Mouse (Mus musculus) midbrain, embryonic 11.5 days (tissue): ENCODE data around the gene Lgr6. TPM values are rescaled to one million over a fixed set of nuclear protein-coding genes. Genes with fewer than 3 reads are reported as not detected.

Experiments used
- ATAC-seq: fragments of 200-750 bp; cut with Nextera tagmentation; 2 replicates; pipeline ENCODE4 v1.8.0; 2017; ENCODE audit warnings: moderate TSS enrichment, moderate library complexity; ENCODE audit not compliant: low FRiP score
- DNase-seq: peaks from one replicate; pipeline ENCODE4 v3.0.0; 2015; ENCODE audit warnings: low spot score; ENCODE audit errors: missing footprints
- H3K27ac ChIP-seq: fragments of 300-500 bp; sonication (generic); 2 replicates; pipeline ENCODE4 v1.5.1; 2014; ENCODE audit warnings: low read depth, low read length
- H3K27me3 ChIP-seq: fragments of 300-500 bp; sonication (generic); 2 replicates; pipeline ENCODE4 v1.6.1; 2014; ENCODE audit warnings: mild to moderate bottlenecking, low read length, moderate library complexity, mixed read lengths; ENCODE audit not compliant: control insufficient read depth, insufficient read depth
- H3K36me3 ChIP-seq: fragments of 300-500 bp; sonication (generic); 2 replicates; pipeline ENCODE4 v1.6.1; 2014; ENCODE audit warnings: mild to moderate bottlenecking, low read length, moderate library complexity, mixed read lengths; ENCODE audit not compliant: control insufficient read depth, insufficient read depth
- H3K4me1 ChIP-seq: fragments of 300-500 bp; sonication (generic); 2 replicates; pipeline ENCODE4 v1.6.1; 2014; ENCODE audit warnings: low read length; ENCODE audit not compliant: control insufficient read depth, insufficient read depth
- H3K4me2 ChIP-seq: fragments of 300-500 bp; sonication (generic); 2 replicates; pipeline ENCODE4 v1.6.1; 2014; ENCODE audit warnings: mild to moderate bottlenecking, moderate library complexity
- H3K4me3 ChIP-seq: fragments of 300-500 bp; sonication (generic); 2 replicates; pipeline ENCODE4 v1.5.1; 2014; ENCODE audit warnings: low read depth, low read length
- H3K9ac ChIP-seq: fragments of 300-500 bp; sonication (generic); 2 replicates; pipeline ENCODE4 v1.6.1; 2014; ENCODE audit warnings: low read length
- H3K9me3 ChIP-seq: fragments of 300-500 bp; sonication (generic); 2 replicates; pipeline ENCODE4 v1.6.1; 2016; ENCODE audit warnings: low read length; ENCODE audit not compliant: control insufficient read depth
- WGBS: fragments of 180-500 bp; shearing (Covaris S2); extraction: QIAGEN DNeasy Blood & Tissue Kit; methylation state at CpG from one replicate; pipeline ENCODE4 v1.1.7; 2014; 5-methylcytosine and 5-hydroxymethylcytosine counted together
- polyA plus RNA-seq: library from polyadenylated mRNA; unstranded; fragments of >200 nt; fragmentation: Nextera tagmentation; extraction: Ambion mirVana; gene quantifications from 2 replicates; pipeline ENCODE4 v1.2.1, GENCODE M21; 2014

Lgr6 gene
- polyA plus RNA-seq, 1 experiment from 2014 or later = 0.12 TPM

DNA sequence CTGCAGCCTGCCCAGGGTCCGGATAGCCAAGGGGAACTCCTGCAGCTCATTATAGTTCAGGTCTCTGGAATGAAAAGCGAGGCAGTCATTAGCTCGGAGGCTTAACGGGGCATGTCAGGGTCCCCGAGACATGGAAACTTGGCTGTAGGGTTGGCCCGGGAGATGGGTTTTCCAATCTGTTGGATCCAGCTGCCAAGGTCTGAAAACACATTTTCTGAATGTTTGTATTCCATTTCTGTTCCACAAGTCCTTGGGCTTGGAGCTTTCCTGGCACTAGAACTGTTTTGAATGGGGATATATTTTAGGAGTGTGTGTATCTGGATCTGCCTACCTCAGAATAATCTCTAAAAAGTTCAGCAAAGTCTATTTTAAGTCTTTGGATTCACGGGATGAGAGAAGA lies 99.4 kb downstream of the Lgr6 start:
- Histone ChIP-seq H3K27me3 (no peaks in the 10 kb centered on the region), H3K4me3 (no peak overlapping the region), H3K36me3 (no peaks in the 10 kb centered on the region), H3K9ac (no peak overlapping the region), H3K9me3 (no peaks in the 10 kb centered on the region), H3K4me2 (no peak overlapping the region), H3K4me1 (peaks cover 3% of the 10 kb centered on the region; the same call in 1 of the 2 replicates), H3K27ac (no peak overlapping the region)
- no peak for ATAC-seq
- no peak for DNase-seq
- 83% methylated on average over 7 of the region's 7 CpGs for WGBS

DNA sequence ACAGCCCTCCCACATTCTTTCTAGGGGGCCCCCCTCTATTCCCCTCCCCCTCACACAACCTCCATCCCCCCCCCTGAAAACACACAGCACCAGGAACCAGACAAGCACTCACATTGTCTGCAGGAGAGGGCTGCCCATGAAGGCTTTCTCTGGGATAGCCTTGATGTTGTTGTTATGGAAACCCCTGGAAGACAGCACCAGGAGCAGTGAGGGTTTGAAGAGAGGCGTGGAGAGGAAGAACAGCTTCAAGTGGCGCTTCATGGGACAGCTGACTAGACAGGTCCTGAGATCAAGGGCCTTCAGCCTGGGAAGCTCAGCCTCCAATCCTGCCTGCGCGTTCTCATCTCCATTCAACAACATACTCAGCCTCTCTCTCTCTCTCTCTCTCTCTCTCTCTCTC lies 101.7 kb downstream of the Lgr6 start:
- Histone ChIP-seq H3K4me1 (peaks cover 3% of the 10 kb centered on the region; the same call in 1 of the 2 replicates), H3K9me3 (no peaks in the 10 kb centered on the region), H3K4me3 (no peak overlapping the region), H3K9ac (no peak overlapping the region), H3K27ac (no peak overlapping the region), H3K4me2 (no peak overlapping the region), H3K36me3 (no peaks in the 10 kb centered on the region), H3K27me3 (no peaks in the 10 kb centered on the region)
- ATAC-seq (no peak), DNase-seq (peak; percentile 33)
- WGBS = 51% methylated on average over 4 of the region's 4 CpGs

DNA sequence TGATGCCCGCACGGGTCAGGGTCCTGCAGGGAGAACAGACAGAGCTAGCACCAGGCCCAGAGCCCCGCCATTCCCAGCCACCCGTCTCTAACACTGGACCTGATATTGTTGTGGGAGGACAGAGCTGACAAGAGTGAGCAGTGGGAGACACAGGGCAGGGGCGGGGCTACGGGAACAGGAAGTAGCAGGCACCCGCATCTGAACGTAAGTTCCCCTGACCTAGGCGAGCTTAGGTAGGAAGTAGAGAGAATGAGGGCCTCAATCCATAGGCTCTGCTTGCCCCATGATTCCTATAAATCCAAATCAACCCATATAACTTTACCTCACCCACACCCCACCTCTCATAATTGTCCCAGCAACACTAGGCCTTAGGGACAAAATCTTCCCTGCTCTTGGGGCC lies 104.5 kb downstream of the Lgr6 start:
- Histone ChIP-seq H3K36me3 (no peaks in the 10 kb centered on the region), H3K27me3 (no peaks in the 10 kb centered on the region), H3K4me1 (peaks cover 3% of the 10 kb centered on the region; the same call in 1 of the 2 replicates), H3K9me3 (no peaks in the 10 kb centered on the region), H3K4me2 (no peak overlapping the region), H3K27ac (no peak overlapping the region), H3K9ac (no peak overlapping the region), H3K4me3 (no peak overlapping the region)
- DNase-seq (no peak), ATAC-seq (no peak)
- WGBS = 82% methylated on average over 9 of the region's 9 CpGs

DNA sequence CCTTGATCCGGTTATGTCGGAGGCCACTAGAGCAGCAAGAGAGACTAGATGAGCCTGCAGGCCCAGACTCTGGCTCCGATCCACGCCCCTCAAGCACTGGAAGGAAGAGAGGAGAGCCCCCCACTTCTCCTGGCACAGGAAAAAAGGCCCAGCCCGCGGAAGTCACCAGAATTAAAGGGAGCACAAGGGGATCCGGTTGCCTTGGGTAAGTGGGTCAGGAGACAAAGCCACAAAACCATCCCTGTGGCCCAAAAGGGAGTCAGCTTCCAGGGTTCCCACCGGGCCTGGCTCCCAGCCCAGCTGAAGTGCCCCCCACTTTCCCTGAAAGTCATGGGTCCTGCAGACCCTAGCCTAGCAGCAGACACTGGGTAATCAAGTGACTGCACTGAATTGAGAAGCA lies 106.8 kb downstream of the Lgr6 start:
- no peak for ATAC-seq
- H3K9ac ChIP-seq = no peak overlapping the region
- 92% methylated on average over 8 of the region's 8 CpGs for WGBS
- no peak overlapping the region for H3K27ac ChIP-seq
- no peak overlapping the region for H3K4me3 ChIP-seq
- no peaks in the 10 kb centered on the region for H3K36me3 ChIP-seq
- DNase-seq = peak; percentile 39
- H3K4me2 ChIP-seq = no peak overlapping the region
- peaks cover 2% of the 10 kb centered on the region; the same call in 1 of the 2 replicates for H3K4me1 ChIP-seq
- no peaks in the 10 kb centered on the region for H3K9me3 ChIP-seq
- no peaks in the 10 kb centered on the region for H3K27me3 ChIP-seq

DNA sequence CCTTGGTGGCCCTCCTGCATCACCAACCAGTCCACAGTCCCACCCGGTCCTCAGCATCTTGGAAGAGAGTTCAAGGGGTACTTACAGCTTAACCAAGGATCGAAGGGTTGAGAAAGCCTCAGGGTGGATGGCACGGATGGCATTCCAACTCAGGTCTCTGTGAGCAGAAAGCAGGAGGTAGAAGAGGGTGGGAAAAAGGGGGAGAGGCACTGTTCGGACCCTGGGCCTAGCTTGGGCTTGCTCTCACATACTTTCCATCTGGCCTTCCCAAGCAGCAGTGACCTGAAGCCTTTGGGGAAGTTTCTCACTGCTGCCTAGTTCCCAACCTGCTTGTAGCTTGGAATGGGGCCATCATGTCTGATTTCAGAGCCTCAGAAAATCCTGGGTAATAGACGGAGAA lies 107.5 kb downstream of the Lgr6 start:
- Histone ChIP-seq H3K4me1 (no peaks in the 10 kb centered on the region), H3K27me3 (no peaks in the 10 kb centered on the region), H3K36me3 (no peaks in the 10 kb centered on the region), H3K9ac (no peak overlapping the region), H3K4me3 (no peak overlapping the region), H3K9me3 (no peaks in the 10 kb centered on the region), H3K27ac (no peak overlapping the region), H3K4me2 (no peak overlapping the region)
- DNase-seq (peak; percentile 76), ATAC-seq (no peak)
- WGBS = 79% methylated on average over 5 of the region's 5 CpGs

DNA sequence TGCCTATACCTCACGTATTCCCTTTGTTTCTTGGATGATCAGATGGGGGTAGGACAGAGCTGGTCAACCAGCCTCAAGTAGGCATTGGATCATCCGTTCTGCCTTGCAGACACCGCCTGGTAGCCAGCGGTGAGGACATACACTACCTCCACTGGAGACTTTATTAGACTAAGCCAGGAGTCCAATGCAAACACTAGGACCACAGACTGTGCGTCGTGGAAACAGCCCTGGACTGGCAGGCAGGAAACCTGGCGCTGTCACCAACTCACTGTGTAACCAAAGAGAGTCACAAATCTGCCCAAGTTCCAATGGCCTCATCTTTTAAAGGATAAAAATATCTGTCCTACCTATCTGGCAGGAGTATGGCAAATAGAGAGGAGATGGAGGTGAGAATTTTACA lies 108.6 kb downstream of the Lgr6 start:
- Histone ChIP-seq H3K9me3 (no peaks in the 10 kb centered on the region), H3K27me3 (no peaks in the 10 kb centered on the region), H3K4me3 (no peak overlapping the region), H3K4me2 (no peak overlapping the region), H3K4me1 (no peaks in the 10 kb centered on the region), H3K9ac (no peak overlapping the region), H3K36me3 (no peaks in the 10 kb centered on the region), H3K27ac (no peak overlapping the region)
- WGBS = 90% methylated on average over 7 of the region's 7 CpGs
- DNase-seq (no peak), ATAC-seq (no peak)

DNA sequence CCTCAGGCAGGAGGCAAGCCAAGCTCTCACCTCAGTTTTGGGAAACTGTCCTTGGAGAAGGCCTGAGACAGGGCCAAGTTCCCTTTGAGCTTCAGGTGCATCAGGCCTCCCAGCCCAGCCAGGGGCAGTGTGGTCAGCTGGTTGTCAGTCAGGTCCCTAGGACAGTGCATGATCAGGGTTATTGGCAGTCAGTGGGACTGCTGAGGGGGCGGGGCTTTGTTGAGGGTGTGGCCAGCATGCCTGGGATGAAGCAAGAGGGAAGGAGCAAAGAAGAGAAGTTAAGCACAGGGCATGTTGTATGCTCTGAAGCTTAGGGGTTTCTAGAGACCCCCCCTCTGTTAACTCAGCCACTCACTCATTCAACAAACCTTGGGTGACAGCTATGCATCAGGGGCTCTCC lies 109.1 kb downstream of the Lgr6 start:
- WGBS = 44% methylated on average over 1 of the region's 1 CpGs
- Histone ChIP-seq H3K9me3 (no peaks in the 10 kb centered on the region), H3K4me1 (no peaks in the 10 kb centered on the region), H3K9ac (no peak overlapping the region), H3K36me3 (no peaks in the 10 kb centered on the region), H3K4me3 (no peak overlapping the region), H3K27me3 (no peaks in the 10 kb centered on the region), H3K4me2 (no peak overlapping the region), H3K27ac (no peak overlapping the region)
- DNase-seq (peak; percentile 39), ATAC-seq (no peak)

DNA sequence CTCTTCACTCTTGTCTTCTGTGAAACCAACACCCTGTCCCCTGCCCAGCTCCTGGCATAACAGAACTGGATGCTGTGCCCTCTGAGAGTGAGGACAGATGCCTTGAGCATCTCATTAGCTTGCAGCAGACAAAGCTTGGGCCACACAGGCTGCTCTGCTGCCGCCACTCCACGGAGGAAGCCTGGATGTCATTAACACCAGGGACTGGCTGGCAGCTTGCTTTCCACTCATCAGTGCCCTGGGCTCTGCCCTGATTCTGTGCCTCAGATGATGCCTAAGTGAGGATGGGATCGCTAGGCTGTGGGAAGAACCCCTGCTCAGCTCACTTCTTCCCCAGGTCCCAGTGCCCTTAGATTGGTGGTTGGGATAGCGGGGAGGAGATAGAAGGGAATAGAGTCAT lies 109.6 kb downstream of the Lgr6 start:
- Histone ChIP-seq H3K36me3 (no peaks in the 10 kb centered on the region), H3K9me3 (no peaks in the 10 kb centered on the region), H3K4me3 (no peak overlapping the region), H3K27me3 (no peaks in the 10 kb centered on the region), H3K9ac (no peak overlapping the region), H3K4me2 (no peak overlapping the region), H3K4me1 (no peaks in the 10 kb centered on the region), H3K27ac (no peak overlapping the region)
- no peak for ATAC-seq
- WGBS = 69% methylated on average over 4 of the region's 4 CpGs
- peak; percentile 66 for DNase-seq

DNA sequence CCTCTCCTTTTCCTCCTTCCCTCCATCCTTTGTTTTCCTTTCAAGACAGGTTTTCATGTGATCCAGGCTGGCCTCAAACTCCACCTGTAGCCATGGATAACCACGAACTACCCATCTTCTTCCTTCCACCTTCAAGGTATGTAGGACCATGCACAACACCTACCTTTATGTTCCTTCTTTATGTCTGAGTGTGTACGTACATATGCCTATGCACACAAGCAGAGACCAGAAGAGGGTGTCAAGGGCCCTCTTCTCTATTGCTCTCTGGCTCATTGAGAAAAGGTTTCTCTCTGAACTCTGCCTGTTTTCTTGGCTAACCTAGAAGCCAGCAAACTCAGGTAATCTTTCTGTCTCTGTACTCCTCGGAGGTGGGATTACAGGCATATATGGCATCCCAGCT lies 110.3 kb downstream of the Lgr6 start:
- no peak overlapping the region for H3K9ac ChIP-seq
- DNase-seq = peak; percentile 44
- no peaks in the 10 kb centered on the region for H3K9me3 ChIP-seq
- H3K4me1 ChIP-seq = no peaks in the 10 kb centered on the region
- 78% methylated on average over 3 of the region's 3 CpGs for WGBS
- no peaks in the 10 kb centered on the region for H3K27me3 ChIP-seq
- no peaks in the 10 kb centered on the region for H3K36me3 ChIP-seq
- H3K4me3 ChIP-seq = no peak overlapping the region
- H3K27ac ChIP-seq = no peak overlapping the region
- no peak for ATAC-seq
- H3K4me2 ChIP-seq = no peak overlapping the region
